Mouse (Mus musculus) ES-CJ7 (cell line): Measurements from ENCODE around the gene Gm3127.
"Not testable (repeated sequence)": the region's sequence is repeated elsewhere in the genome, so short reads cannot be mapped to it uniquely, and the experiment has no call there.

ENCODE experiments used
- DNase-seq: peaks from one replicate; pipeline ENCODE4 v3.0.0; 2011; ENCODE audit warnings: low read depth, low spot score

Gm3127 gene

GRCm38 (mm10) chr14:4164730-4165129 is at the start of gene Gm3127:
Gene Gm3127, plus strand, starts transcription at chr14:4165030.
- not testable (repeated sequence) for DNase-seq

GRCm38 (mm10) chr14:4141646-4142045 is 23.2 kb upstream of the Gm3127 start:
- not testable (repeated sequence) for DNase-seq

GRCm38 (mm10) chr14:4182030-4182429 is 17.2 kb downstream of the Gm3127 start:
- peak; percentile 1 for DNase-seq

- peak; percentile 21 for DNase-seq
Observed at GRCm38 (mm10) chr14:4182491-4183210, 17.8 kb downstream of the Gm3127 start, which contains the start of gene Gm2974. Gene Gm2974, plus strand, starts transcription at chr14:4182576.

GRCm38 (mm10) chr14:4183375-4183774 is 18.5 kb downstream of the Gm3127 start:
- DNase-seq, result not testable (repeated sequence)
